Mouse (Mus musculus) adrenal gland, postnatal 4 days (tissue): ENCODE results near the gene Tsc22d4. TPM values are rescaled to one million over a fixed set of nuclear protein-coding genes. Genes with fewer than 3 reads are reported as not detected.
A peak's percentile ranks its signal among the peaks of the same experiment; 100 is the strongest.

Experiments
- DNase-seq, 2 experiments: peaks; one replicate each; pipeline ENCODE4 v3.0.0; 2021 to 2022; ENCODE audit warnings: low spot score in 2 of 2, mixed read lengths in 2 of 2
- total RNA-seq, 2 experiments: library from RNA; stranded (reverse); gene quantifications; 2 replicates each; pipeline ENCODE4 v1.2.3; 2021

Tsc22d4 gene
- total RNA-seq, 2 experiments from 2014 or later, result 138 to 140 TPM

- DNase-seq, result peak in 1 of 2 experiments; percentile 67
Measured at GRCm38 (mm10) chr5:137759971-137760412, 14.5 kb downstream of the Tsc22d4 start.

GRCm38 (mm10) chr5:137764609-137765340 is 19.2 kb downstream of the Tsc22d4 start:
- no peak for DNase-seq

GRCm38 (mm10) chr5:137766270-137766669 is 20.7 kb downstream of the Tsc22d4 start:
- no peak for DNase-seq

- no peak for DNase-seq
Measured at GRCm38 (mm10) chr5:137768475-137768874, 22.9 kb downstream of the Tsc22d4 start.

- DNase-seq, result no peak
Measured at GRCm38 (mm10) chr5:137770709-137771108, 25.2 kb downstream of the Tsc22d4 start.

GRCm38 (mm10) chr5:137772755-137773154 is 27.2 kb downstream of the Tsc22d4 start:
- no peak for DNase-seq

GRCm38 (mm10) chr5:137775587-137776290 is 30.2 kb downstream of the Tsc22d4 start:
- no peak for DNase-seq

GRCm38 (mm10) chr5:137776408-137776918 is 30.9 kb downstream of the Tsc22d4 start:
- DNase-seq, result no peak

- no peak for DNase-seq
Measured at GRCm38 (mm10) chr5:137777267-137777845, 31.8 kb downstream of the Tsc22d4 start.

GRCm38 (mm10) chr5:137778635-137779034 is 33.1 kb downstream of the Tsc22d4 start, which contains the start of gene Ppp1r35:
TSS of gene Ppp1r35 (plus strand) at chr5:137778849.
- peak; percentile 87 to 88 for DNase-seq

GRCm38 (mm10) chr5:137779053-137779933 is 33.8 kb downstream of the Tsc22d4 start:
- no peak for DNase-seq

GRCm38 (mm10) chr5:137781661-137782060 is 36.1 kb downstream of the Tsc22d4 start:
- no peak for DNase-seq

- DNase-seq, result no peak
Measured at GRCm38 (mm10) chr5:137782776-137783522, 37.4 kb downstream of the Tsc22d4 start.

GRCm38 (mm10) chr5:137783901-137784540 is 38.5 kb downstream of the Tsc22d4 start:
- no peak for DNase-seq

- DNase-seq, result no peak
Measured at GRCm38 (mm10) chr5:137784546-137784945, 39.0 kb downstream of the Tsc22d4 start.

GRCm38 (mm10) chr5:137785164-137786031 is 39.9 kb downstream of the Tsc22d4 start:
- peak in 1 of 2 experiments; percentile 33 for DNase-seq

- peak; percentile 97 to 98 for DNase-seq
Measured at GRCm38 (mm10) chr5:137786109-137786942, 40.8 kb downstream of the Tsc22d4 start.
